Mouse (Mus musculus): ENCODE data around the gene C1qtnf6. TPM values are rescaled to one million over a fixed set of nuclear protein-coding genes. Genes with fewer than 3 reads are reported as not detected.

The C1qtnf6 gene
- total and polyA plus RNA-seq, 3 experiments, result 5.7 to 28.1 (median 6.3) TPM

DNA sequence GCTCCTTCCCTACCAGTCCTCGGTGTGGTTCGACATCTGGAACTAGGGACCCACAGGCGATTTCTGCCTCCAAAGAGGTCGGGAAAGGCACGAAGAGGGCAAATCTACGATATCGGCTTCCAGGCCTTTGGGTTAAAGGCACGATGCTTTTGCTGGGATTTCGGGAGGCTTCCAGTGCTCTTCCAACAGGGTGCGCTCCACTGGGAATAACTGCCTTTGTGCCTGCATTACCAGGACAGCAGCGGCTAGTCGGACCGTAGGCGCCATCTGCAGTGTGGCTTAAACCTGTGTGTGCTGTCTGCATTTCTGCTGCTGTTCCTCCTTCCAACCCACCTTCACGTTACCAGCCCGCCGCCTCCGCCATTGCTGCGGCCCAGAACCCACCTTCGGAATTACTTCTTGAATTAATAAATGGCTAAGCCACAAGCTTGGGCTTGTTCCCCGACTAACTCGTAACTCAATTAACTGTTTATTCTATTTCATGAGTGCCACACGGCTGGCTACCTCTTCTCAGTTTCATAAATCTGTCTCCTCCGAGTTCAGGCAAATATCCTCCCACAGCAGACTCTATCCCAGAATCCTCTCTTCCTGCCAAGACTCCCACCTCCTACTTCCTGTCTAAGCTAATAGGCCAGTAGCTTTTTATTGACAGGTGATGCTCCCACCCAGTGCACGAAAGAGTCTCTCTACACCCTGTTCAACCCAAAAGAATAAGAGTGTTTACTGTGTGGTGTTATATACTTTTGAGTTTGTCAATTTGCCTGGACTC lies 23.5 kb upstream of the C1qtnf6 start:
- H3K79me2 ChIP-seq (replicated peaks; ENCODE audit: control insufficient read depth, extremely low read depth, insufficient read depth, poor library complexity, severe bottlenecking), result no peaks in the 10 kb centered on the region
- H3K9me3 ChIP-seq (replicated peaks; ENCODE audit: low read length), result peaks cover 32% of the 10 kb centered on the region
- peaks cover 3 to 37% of the 10 kb centered on the region in 2 experiments for H3K4me1 ChIP-seq (ENCODE audit: control insufficient read depth in 1 of 2, insufficient read depth in 2 of 2)
- TF ChIP-seq MAX (IDR thresholded peaks at IDR 0.05; ENCODE audit: low read length), result no peak
- no peak for TF ChIP-seq IRF4 (IDR thresholded peaks at IDR 0.05; ENCODE audit: low read depth, low read length)
- TF ChIP-seq POLR2AphosphoS2 (IDR thresholded peaks at IDR 0.05; ENCODE audit: low read depth, low read length), result no peak
- no peak for TF ChIP-seq MEF2A (IDR thresholded peaks at IDR 0.05; ENCODE audit: borderline replicate concordance, low read depth, low read length)
- TF ChIP-seq ETS1 (conservative IDR thresholded peaks at IDR 0.05; ENCODE audit: low read depth, low read length), result no peak
- TF ChIP-seq MXI1 (IDR thresholded peaks at IDR 0.05; ENCODE audit: low read depth, low read length), result no peak
- TF ChIP-seq MYC (IDR thresholded peaks at IDR 0.05; ENCODE audit: low read depth, low read length), result no peak
- no peak for TF ChIP-seq UBTF (IDR thresholded peaks at IDR 0.05; ENCODE audit: low read depth, low read length)
- TF ChIP-seq BHLHE40 (IDR thresholded peaks at IDR 0.05; ENCODE audit: low read depth, low read length), result no peak
- TF ChIP-seq E2F4 (IDR thresholded peaks at IDR 0.05; ENCODE audit: insufficient replicate concordance, low read depth, low read length), result no peak
- no peak for TF ChIP-seq TBP (conservative IDR thresholded peaks at IDR 0.05; ENCODE audit: low read depth, low read length)
- no peak for TF ChIP-seq NELFE (IDR thresholded peaks at IDR 0.05; ENCODE audit: low read depth, low read length)
- TF ChIP-seq EP300 (IDR thresholded peaks at IDR 0.05; ENCODE audit: low read length), result no peak
- no peak for TF ChIP-seq ZNF384 (IDR thresholded peaks at IDR 0.05; ENCODE audit: low read depth, low read length)
- no peak for TF ChIP-seq GABPA (IDR thresholded peaks at IDR 0.05; ENCODE audit: insufficient replicate concordance, low read depth, low read length)
- TF ChIP-seq PAX5 (IDR thresholded peaks at IDR 0.05; ENCODE audit: low read length), result no peak
- TF ChIP-seq ELF1 (IDR thresholded peaks at IDR 0.05; ENCODE audit: low read depth, low read length), result peak; percentile 61
- TF ChIP-seq MAFK (IDR thresholded peaks at IDR 0.05; ENCODE audit: insufficient replicate concordance, low read length), result no peak
- no peak for TF ChIP-seq SMC3 (IDR thresholded peaks at IDR 0.05; ENCODE audit: low read depth, low read length)
- no peak for TF ChIP-seq JUND (conservative IDR thresholded peaks at IDR 0.05; ENCODE audit: low read depth, low read length)
- TF ChIP-seq CHD2 (IDR thresholded peaks at IDR 0.05; ENCODE audit: low read length), result 0 out of 2 replicates have a peak, but pooled peaks have one; percentile 38
- TF ChIP-seq ZKSCAN1 (IDR thresholded peaks at IDR 0.05; ENCODE audit: borderline replicate concordance, low read depth, low read length), result no peak
- no peak for TF ChIP-seq SIN3A (IDR thresholded peaks at IDR 0.05; ENCODE audit: low read length)
- no peak for TF ChIP-seq CHD1 (IDR thresholded peaks at IDR 0.05; ENCODE audit: low read depth, low read length)
- TF ChIP-seq ZMIZ1 (IDR thresholded peaks at IDR 0.05; ENCODE audit: low read depth, low read length), result no peak
- no peak for TF ChIP-seq ZC3H11A (IDR thresholded peaks at IDR 0.05; ENCODE audit: low read depth, low read length)
- TF ChIP-seq JUN (IDR thresholded peaks at IDR 0.05; ENCODE audit: insufficient read depth, low read depth, low read length), result no peak
- TF ChIP-seq KAT2A (IDR thresholded peaks at IDR 0.05; ENCODE audit: insufficient replicate concordance, low read length), result no peak
- peak; percentile 41; the same call in 1 of the 2 replicates for TF ChIP-seq POLR2A (IDR thresholded peaks at IDR 0.05; ENCODE audit: low read depth, low read length)
- 0 out of 2 replicates have a peak, but pooled peaks have one; percentile 17 for TF ChIP-seq TCF12 (IDR thresholded peaks at IDR 0.05; ENCODE audit: low read depth, low read length)
- no peak for TF ChIP-seq RCOR1 (conservative IDR thresholded peaks at IDR 0.05; ENCODE audit: low read depth, low read length)
- TF ChIP-seq CTCF (conservative IDR thresholded peaks at IDR 0.05 in 1 of 2, IDR thresholded peaks at IDR 0.05 in 1 of 2; ENCODE audit: low read depth in 2 of 2, low read length in 2 of 2), result no peak
- no peak for TF ChIP-seq USF2 (conservative IDR thresholded peaks at IDR 0.05; ENCODE audit: low read depth, low read length)
- TF ChIP-seq HCFC1 (IDR thresholded peaks at IDR 0.05; ENCODE audit: low read depth, low read length), result peak; percentile 65
- no peak for TF ChIP-seq USF1 (IDR thresholded peaks at IDR 0.05; ENCODE audit: low read depth, low read length)
- TF ChIP-seq MAZ (IDR thresholded peaks at IDR 0.05; ENCODE audit: low read depth, low read length), result no peak
- no peak for DNase-seq (ENCODE audit: extremely low read depth)
- H3K4me2 ChIP-seq (ENCODE audit: insufficient read depth, low read depth, poor library complexity, severe bottlenecking), result no peak overlapping the region
- peak overlapping the region in 1 of 3 experiments; percentile 36 for H3K4me3 ChIP-seq (replicated peaks in 1 of 3; ENCODE audit: low read depth in 2 of 3, low read length in 2 of 3, poor library complexity in 1 of 3)
- dilution Hi-C loops (cut with MboI; ENCODE audit: extremely low pct_ligation_motif_present, extremely low pct_unique_long_range_greater_than_20kb, low sequenced_read_pairs) (no loop called here), in situ Hi-C loops (cut with MboI; ENCODE audit: low pct_ligation_motif_present, low pct_unique_long_range_greater_than_20kb, low sequenced_read_pairs) (no loop called here)
- no peak overlapping the region for H3K9ac ChIP-seq (ENCODE audit: insufficient read depth, low read depth)
- peaks cover 0 to 1% of the 10 kb centered on the region in 2 experiments for H3K36me3 ChIP-seq (replicated peaks in 1 of 2; ENCODE audit: control insufficient read depth in 1 of 2, insufficient read depth in 1 of 2, low read length in 1 of 2)
- no peaks in the 10 kb centered on the region for H3K27me3 ChIP-seq (replicated peaks)
- H3K27ac ChIP-seq (ENCODE audit: insufficient read depth, low read depth), result no peak overlapping the region

Measured in CH12.LX (cell line).